Mouse (Mus musculus) embryonic fibroblast, embryonic 13.5 days (primary cell): ENCODE measurements around the gene Cdkl2.

Experiments
- CTCF ChIP-seq: IDR thresholded peaks from 2 replicates; pipeline ENCODE4 v1.5.1; 2011; ENCODE audit warnings: mild to moderate bottlenecking, control low read depth, low read length, moderate library complexity, borderline replicate concordance; ENCODE audit not compliant: insufficient read depth
- POLR2A ChIP-seq: IDR thresholded peaks from 2 replicates; pipeline ENCODE4 v1.6.1; 2011; ENCODE audit warnings: low read depth, mild to moderate bottlenecking, control low read depth, low read length, moderate library complexity

- TF ChIP-seq POLR2A (no peak), CTCF (no peak)
Measured at GRCm38 (mm10) chr5:92003011-92003410, 40.7 kb downstream of the Cdkl2 start.
